Mouse (Mus musculus) testis, adult 2 months (tissue): ENCODE results near the gene Mob3a.

ENCODE experiments used
- CTCF ChIP-seq: fragments of 200-500 bp; IDR thresholded peaks from 2 replicates; pipeline ENCODE4 v1.5.1; 2012; ENCODE audit warnings: low read depth, mild to moderate bottlenecking, inconsistent platforms, low read length, moderate library complexity; ENCODE audit not compliant: control insufficient read depth, insufficient read depth, insufficient replicate concordance
- POLR2A ChIP-seq: fragments of 200-500 bp; IDR thresholded peaks from 2 replicates; pipeline ENCODE4 v1.6.1; 2012; ENCODE audit warnings: low read depth, mild to moderate bottlenecking, inconsistent platforms, low read length, moderate library complexity; ENCODE audit not compliant: control insufficient read depth

- TF ChIP-seq CTCF (no peak), POLR2A (no peak)
Observed at GRCm38 (mm10) chr10:80732611-80733101, 30.9 kb upstream of the Mob3a start.
